Mouse (Mus musculus) lung, postnatal 14 days (tissue): ENCODE data around the gene Abhd4.

Experiments
- DNase-seq: peaks from one replicate; pipeline ENCODE4 v3.0.0; 2021

The Abhd4 gene

GRCm38 (mm10) chr14:54284839-54285238 is 30.9 kb downstream of the Abhd4 start, which contains the start of gene Olfr49:
Gene Olfr49 (minus strand): TSS chr14:54284939.
- no peak for DNase-seq

- DNase-seq, result no peak
Observed at GRCm38 (mm10) chr14:54300136-54300535, 46.1 kb downstream of the Abhd4 start.

GRCm38 (mm10) chr14:54300676-54301075 is 46.7 kb downstream of the Abhd4 start:
- DNase-seq, result no peak

- no peak for DNase-seq
Observed at GRCm38 (mm10) chr14:54311763-54312162, 57.8 kb downstream of the Abhd4 start.
